Mouse (Mus musculus) B cell, adult 2 months (primary cell): ENCODE data around the gene 4931409K22Rik.

Experiments used
- DNase-seq, 2 experiments: peaks; one replicate each; pipeline ENCODE4 v3.0.0; 2022

4931409K22Rik gene

GRCm38 (mm10) chr5:24556709-24557108 is at the start of gene 4931409K22Rik:
4931409K22Rik (minus strand) TSS chr5:24556809.
- no peak for DNase-seq

- no peak for DNase-seq
Measured at GRCm38 (mm10) chr5:24605980-24606665, 49.5 kb upstream of the 4931409K22Rik start.

GRCm38 (mm10) chr5:24605321-24605979 is 48.8 kb upstream of the 4931409K22Rik start:
- DNase-seq = no peak

- peak in 1 of 2 experiments; percentile 12 for DNase-seq
Measured at GRCm38 (mm10) chr5:24604656-24605100, 48.1 kb upstream of the 4931409K22Rik start.

GRCm38 (mm10) chr5:24604080-24604655 is 47.6 kb upstream of the 4931409K22Rik start:
- no peak for DNase-seq

GRCm38 (mm10) chr5:24603431-24604010 is 46.9 kb upstream of the 4931409K22Rik start:
- DNase-seq = no peak

GRCm38 (mm10) chr5:24602751-24603343 is 46.2 kb upstream of the 4931409K22Rik start:
- DNase-seq = peak in 1 of 2 experiments; percentile 26

GRCm38 (mm10) chr5:24601911-24602750 is 45.5 kb upstream of the 4931409K22Rik start:
- peak in 1 of 2 experiments; percentile 32 for DNase-seq

GRCm38 (mm10) chr5:24601071-24601835 is 44.6 kb upstream of the 4931409K22Rik start:
- DNase-seq = no peak

- no peak for DNase-seq
Measured at GRCm38 (mm10) chr5:24600236-24600635, 43.6 kb upstream of the 4931409K22Rik start.

GRCm38 (mm10) chr5:24599137-24599536 is 42.5 kb upstream of the 4931409K22Rik start:
- no peak for DNase-seq

GRCm38 (mm10) chr5:24598570-24599006 is 42.0 kb upstream of the 4931409K22Rik start:
- peak; percentile 80 to 84 for DNase-seq

- no peak for DNase-seq
Measured at GRCm38 (mm10) chr5:24597901-24598569, 41.4 kb upstream of the 4931409K22Rik start.

GRCm38 (mm10) chr5:24597221-24597728 is 40.7 kb upstream of the 4931409K22Rik start:
- DNase-seq = peak; percentile 87 to 89

- DNase-seq = peak; percentile 55
Measured at GRCm38 (mm10) chr5:24596519-24597171, 40.0 kb upstream of the 4931409K22Rik start.

GRCm38 (mm10) chr5:24595786-24596380 is 39.3 kb upstream of the 4931409K22Rik start:
- DNase-seq = no peak

- no peak for DNase-seq
Measured at GRCm38 (mm10) chr5:24595261-24595660, 38.7 kb upstream of the 4931409K22Rik start.

GRCm38 (mm10) chr5:24594346-24594745 is 37.7 kb upstream of the 4931409K22Rik start:
- DNase-seq = no peak

GRCm38 (mm10) chr5:24593928-24594327 is 37.3 kb upstream of the 4931409K22Rik start:
- no peak for DNase-seq
